Mouse (Mus musculus): ENCODE results near the gene Znrd1.

DNA sequence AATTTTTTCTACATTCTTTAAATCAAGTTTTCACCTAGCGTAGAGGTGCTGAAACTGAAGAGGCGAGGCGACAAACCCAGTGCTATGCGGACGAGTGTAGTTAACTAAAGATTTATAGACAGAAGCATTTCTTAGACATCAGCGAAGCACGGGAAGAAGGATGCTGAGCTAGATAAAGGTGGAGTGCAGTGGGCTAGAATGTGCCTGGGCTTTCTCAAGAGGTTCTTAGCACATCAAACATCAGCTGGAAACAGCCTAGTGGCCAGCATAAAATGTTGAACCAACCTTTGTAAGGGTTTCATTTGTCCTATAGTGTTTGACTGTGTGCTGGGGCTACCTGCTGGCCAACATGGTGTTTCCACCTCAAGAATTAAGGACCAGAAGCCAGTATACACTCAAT lies 42.5 kb upstream of the Znrd1 start, which contains the start of gene Zfp57:
- no peak for TF ChIP-seq POLR2A (IDR thresholded peaks at IDR 0.05; ENCODE audit: borderline replicate concordance, insufficient read depth, low read length)
- TF ChIP-seq CTCF (IDR thresholded peaks at IDR 0.05; ENCODE audit: borderline replicate concordance, insufficient read depth, low read depth, low read length) = no peak
